Mouse (Mus musculus): ENCODE data around the gene Igfbp6.

GRCm38 (mm10) chr15:102150301-102151135 lies 6.4 kb downstream of the Igfbp6 start, which contains the start of gene Soat2:
- TF ChIP-seq EP300 (IDR thresholded peaks at IDR 0.05; ENCODE audit: low read depth) (no peak; the same call in 1 of the 2 replicates), CTCF (IDR thresholded peaks at IDR 0.05; ENCODE audit: low read depth) (no peak)

Data from liver, embryonic 14.5 days (tissue).